Mouse (Mus musculus): ENCODE results near the gene Jmjd1c.

- no peak for TF ChIP-seq CEBPB (IDR thresholded peaks at IDR 0.05; ENCODE audit: low read depth)
- no peak for TF ChIP-seq USF1 (IDR thresholded peaks at IDR 0.05; ENCODE audit: low read depth)
- TF ChIP-seq CTCF (IDR thresholded peaks at IDR 0.05; ENCODE audit: control insufficient read depth, insufficient read depth, insufficient read length): no peak
- no peak for TF ChIP-seq MAX (IDR thresholded peaks at IDR 0.05)
- TF ChIP-seq MYOD1 (IDR thresholded peaks at IDR 0.05; ENCODE audit: control insufficient read depth, insufficient read length, low read depth): no peak
These were observed 180.0 kb downstream of the Jmjd1c start for GRCm38 (mm10) chr10:67275916-67276315.
